Mouse (Mus musculus) CH12.LX (cell line): Measurements from ENCODE around the gene Iqschfp. TPM values are rescaled to one million over a fixed set of nuclear protein-coding genes. Genes with fewer than 3 reads are reported as not detected.

Source experiments
- DNase-seq: peaks from one replicate; pipeline ENCODE4 v3.0.0-alpha.2; 2013; ENCODE audit errors: extremely low read depth
- H3K27ac ChIP-seq: 2 replicates; pipeline ENCODE4 v1.5.1; 2012; ENCODE audit warnings: low read depth, mild to moderate bottlenecking, control low read depth, moderate library complexity; ENCODE audit not compliant: insufficient read depth
- H3K27me3 ChIP-seq: replicated peaks from 2 replicates; pipeline ENCODE3; 2012; ENCODE audit warnings: inconsistent platforms
- H3K36me3 ChIP-seq, 2 experiments: replicated peaks in 1 of 2; 2 replicates each; pipeline versions ENCODE3 to v1.6.1; 2012; ENCODE audit warnings: inconsistent platforms in 1 of 2, low read length in 1 of 2, mild to moderate bottlenecking in 1 of 2, mixed read lengths in 1 of 2, moderate library complexity in 1 of 2; ENCODE audit not compliant: control insufficient read depth in 1 of 2, insufficient read depth in 1 of 2
- H3K4me1 ChIP-seq, 2 experiments: 2 replicates each; pipeline ENCODE4 v1.6.1; 2012; ENCODE audit warnings: inconsistent platforms in 1 of 2, moderate library complexity in 1 of 2; ENCODE audit not compliant: insufficient read depth in 2 of 2, control insufficient read depth in 1 of 2
- H3K4me2 ChIP-seq: 2 replicates; pipeline ENCODE4 v1.6.1; 2012; ENCODE audit warnings: low read depth, mild to moderate bottlenecking, control low read depth; ENCODE audit not compliant: poor library complexity, insufficient read depth, severe bottlenecking
- H3K4me3 ChIP-seq, 3 experiments: fragments of 150-350 bp in 1 of 3; sonication (generic) in 1 of 3; replicated peaks in 1 of 3; 2 replicates each; pipeline versions ENCODE3 to v1.5.1; 2011 to 2012; ENCODE audit warnings: low read depth in 2 of 3, low read length in 2 of 3, mild to moderate bottlenecking in 2 of 3, moderate library complexity in 2 of 3, control low read depth in 1 of 3, improper control_type of control experiment in 1 of 3, inconsistent platforms in 1 of 3, mixed read lengths in 1 of 3; ENCODE audit not compliant: poor library complexity in 1 of 3
- H3K79me2 ChIP-seq: replicated peaks from 2 replicates; pipeline ENCODE4 v1.6.1; 2012; ENCODE audit warnings: mild to moderate bottlenecking, moderate library complexity; ENCODE audit not compliant: control insufficient read depth, poor library complexity, insufficient read depth, severe bottlenecking; ENCODE audit errors: extremely low read depth
- H3K9ac ChIP-seq: 2 replicates; pipeline ENCODE4 v1.6.1; 2012; ENCODE audit warnings: low read depth, mild to moderate bottlenecking, control low read depth, moderate library complexity; ENCODE audit not compliant: insufficient read depth
- H3K9me3 ChIP-seq: replicated peaks from 2 replicates; pipeline ENCODE3; 2012; ENCODE audit warnings: low read length, inconsistent platforms, mixed read lengths
- BHLHE40 ChIP-seq: IDR thresholded peaks from 2 replicates; pipeline ENCODE4 v1.6.1; 2011; ENCODE audit warnings: mild to moderate bottlenecking, low read depth, low read length, improper control_type of control experiment
- CHD1 ChIP-seq: IDR thresholded peaks from 2 replicates; pipeline ENCODE4 v1.6.1; 2012; ENCODE audit warnings: low read depth, low read length, improper control_type of control experiment, inconsistent platforms
- CTCF ChIP-seq, 2 experiments: IDR thresholded peaks in 1 of 2; conservative IDR thresholded peaks in 1 of 2; 2 replicates each; pipeline ENCODE4 v1.5.1; 2011 to 2012; ENCODE audit warnings: low read depth in 2 of 2, low read length in 2 of 2, improper control_type of control experiment in 1 of 2, inconsistent platforms in 1 of 2, mild to moderate bottlenecking in 1 of 2, moderate library complexity in 1 of 2
- ELF1 ChIP-seq: IDR thresholded peaks from 2 replicates; pipeline ENCODE4 v1.6.1; 2014; ENCODE audit warnings: low read depth, mild to moderate bottlenecking, inconsistent platforms, low read length, improper control_type of control experiment
- EP300 ChIP-seq: IDR thresholded peaks from 2 replicates; pipeline ENCODE4 v1.6.1; 2011; ENCODE audit warnings: low read length, improper control_type of control experiment
- ETS1 ChIP-seq: conservative IDR thresholded peaks from 2 replicates; pipeline ENCODE4 v1.6.1; 2012; ENCODE audit warnings: low read depth, mild to moderate bottlenecking, inconsistent platforms, low read length, improper control_type of control experiment, moderate library complexity
- GABPA ChIP-seq: IDR thresholded peaks from 2 replicates; pipeline ENCODE4 v1.6.1; 2012; ENCODE audit warnings: low read depth, low read length, improper control_type of control experiment, inconsistent platforms; ENCODE audit not compliant: insufficient replicate concordance
- HCFC1 ChIP-seq: IDR thresholded peaks from 2 replicates; pipeline ENCODE4 v1.6.1; 2012; ENCODE audit warnings: low read depth, mild to moderate bottlenecking, inconsistent platforms, low read length, improper control_type of control experiment
- JUN ChIP-seq: IDR thresholded peaks from 2 replicates; pipeline ENCODE4 v1.6.1; 2011; ENCODE audit warnings: low read depth, mild to moderate bottlenecking, low read length, improper control_type of control experiment, moderate library complexity; ENCODE audit not compliant: insufficient read depth
- JUND ChIP-seq: conservative IDR thresholded peaks from 2 replicates; pipeline ENCODE4 v1.6.1; 2011; ENCODE audit warnings: low read depth, low read length, improper control_type of control experiment
- KAT2A ChIP-seq: IDR thresholded peaks from 2 replicates; pipeline ENCODE4 v1.6.1; 2012; ENCODE audit warnings: low read length, improper control_type of control experiment, inconsistent platforms; ENCODE audit not compliant: insufficient replicate concordance
- MAX ChIP-seq: IDR thresholded peaks from 2 replicates; pipeline ENCODE4 v1.6.1; 2011; ENCODE audit warnings: low read length, improper control_type of control experiment
- MAZ ChIP-seq: IDR thresholded peaks from 2 replicates; pipeline ENCODE4 v1.6.1; 2012; ENCODE audit warnings: low read depth, mild to moderate bottlenecking, inconsistent platforms, low read length, improper control_type of control experiment, moderate library complexity
- MEF2A ChIP-seq: IDR thresholded peaks from 2 replicates; pipeline ENCODE4 v1.6.1; 2014; ENCODE audit warnings: low read depth, mild to moderate bottlenecking, inconsistent platforms, low read length, improper control_type of control experiment, borderline replicate concordance
- MYC ChIP-seq: IDR thresholded peaks from 2 replicates; pipeline ENCODE4 v1.6.1; 2011; ENCODE audit warnings: low read depth, mild to moderate bottlenecking, improper control_type of control experiment, low read length
- NRF1 ChIP-seq: IDR thresholded peaks from 2 replicates; pipeline ENCODE4 v1.6.1; 2014; ENCODE audit warnings: low read depth, mild to moderate bottlenecking, inconsistent platforms, low read length, improper control_type of control experiment, moderate library complexity
- PAX5 ChIP-seq: IDR thresholded peaks from 2 replicates; pipeline ENCODE4 v1.6.1; 2012; ENCODE audit warnings: low read length, inconsistent platforms, mixed read lengths
- POLR2AphosphoS2 ChIP-seq: IDR thresholded peaks from 2 replicates; pipeline ENCODE4 v1.6.1; 2011; ENCODE audit warnings: low read depth, low read length, improper control_type of control experiment
- RAD21 ChIP-seq: IDR thresholded peaks from 2 replicates; pipeline ENCODE4 v1.6.1; 2011; ENCODE audit warnings: low read depth, mild to moderate bottlenecking, low read length, improper control_type of control experiment, moderate library complexity
- SIN3A ChIP-seq: IDR thresholded peaks from 2 replicates; pipeline ENCODE4 v1.6.1; 2012; ENCODE audit warnings: low read length, improper control_type of control experiment, inconsistent platforms
- USF1 ChIP-seq: IDR thresholded peaks from 2 replicates; pipeline ENCODE4 v1.6.1; 2014; ENCODE audit warnings: low read depth, mild to moderate bottlenecking, inconsistent platforms, low read length, improper control_type of control experiment
- ZC3H11A ChIP-seq: IDR thresholded peaks from 2 replicates; pipeline ENCODE4 v1.6.1; 2012; ENCODE audit warnings: low read depth, mild to moderate bottlenecking, inconsistent platforms, low read length, improper control_type of control experiment
- ZMIZ1 ChIP-seq: IDR thresholded peaks from 2 replicates; pipeline ENCODE4 v1.6.1; 2012; ENCODE audit warnings: low read depth, mild to moderate bottlenecking, inconsistent platforms, low read length, improper control_type of control experiment
- ZNF384 ChIP-seq: IDR thresholded peaks from 2 replicates; pipeline ENCODE4 v1.6.1; 2012; ENCODE audit warnings: low read depth, low read length, improper control_type of control experiment, inconsistent platforms
- dilution Hi-C: fragments of 300-500 bp; cut with MboI; formaldehyde crosslinking; loops from 2 replicates; pipeline ENCODE4 v1.14.3; 2020; ENCODE audit warnings: low sequenced_read_pairs; ENCODE audit not compliant: extremely low pct_unique_long_range_greater_than_20kb, extremely low pct_ligation_motif_present
- in situ Hi-C: fragments of 300-500 bp; cut with MboI; formaldehyde crosslinking; loops from 3 replicates; pipeline ENCODE4 v1.14.3; 2019; ENCODE audit warnings: low sequenced_read_pairs, low pct_ligation_motif_present, low pct_unique_long_range_greater_than_20kb, mixed read lengths
- polyA plus RNA-seq: library from polyadenylated mRNA; unstranded; fragments of >175 nt; gene quantifications from 2 replicates; pipeline ENCODE4 v1.2.1, GENCODE M21; 2012; ENCODE audit warnings: low read depth; ENCODE audit not compliant: insufficient read length
- total RNA-seq, 2 experiments: library from RNA; depleted of rRNA; stranded (reverse); fragments of 300-350 nt in 1 of 2; fragments of >200 nt in 1 of 2; gene quantifications; 2 replicates each; pipeline ENCODE4 v1.2.3; 2012 to 2014

Gene Iqschfp
- total and polyA plus RNA-seq, 3 experiments, result 0.13 to 0.25 TPM; not detected in 1

DNA sequence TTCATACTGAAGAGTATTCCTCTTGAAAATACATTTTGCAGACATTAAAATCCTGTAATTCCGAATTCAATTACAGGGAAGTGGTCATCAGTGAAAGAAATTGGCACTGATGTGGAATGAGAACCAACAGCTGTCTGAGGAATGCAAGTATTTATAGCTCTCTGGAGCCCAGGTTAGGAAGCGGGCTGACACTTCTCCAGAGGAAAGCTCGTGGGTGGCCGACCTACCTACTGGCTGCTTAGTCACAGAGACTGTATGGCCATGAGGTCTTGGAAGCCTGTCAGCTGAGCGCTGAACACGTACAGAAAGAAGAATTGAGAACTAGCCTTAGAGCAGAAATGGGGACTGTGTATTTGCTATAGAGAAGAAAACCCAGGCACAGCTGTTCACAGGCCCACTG is 718.0 kb downstream of the Iqschfp start:
- Histone ChIP-seq H3K4me1 (no peaks in the 10 kb centered on the region; a peak in 2 of 4 replicates), H3K4me2 (no peak overlapping the region), H3K9me3 (no peaks in the 10 kb centered on the region), H3K36me3 (no peaks in the 10 kb centered on the region), H3K9ac (no peak overlapping the region), H3K27ac (no peak overlapping the region), H3K27me3 (no peaks in the 10 kb centered on the region), H3K4me3 (no peak overlapping the region), H3K79me2 (no peaks in the 10 kb centered on the region)
- dilution Hi-C loops (no loop called here), in situ Hi-C loops (loop anchor here (10.0 kb wide), 1 partner anchor 105 kb away; no protein-coding TSS in a partner anchor)
- TF ChIP-seq JUN (no peak), ZMIZ1 (no peak), ELF1 (no peak), JUND (no peak), MAX (no peak), RAD21 (no peak), SIN3A (no peak), NRF1 (no peak), USF1 (no peak), ZC3H11A (no peak), ETS1 (no peak), MEF2A (no peak), PAX5 (no peak), EP300 (no peak), CTCF (conservative IDR thresholded peaks at IDR 0.05 in 1 of 2, IDR thresholded peaks at IDR 0.05 in 1 of 2; ENCODE audit: low read depth in 2 of 2, low read length in 2 of 2) (no peak), KAT2A (no peak)
- no peak for DNase-seq

GRCm38 (mm10) chr3:68610598-68611261 is 718.7 kb downstream of the Iqschfp start:
- TF ChIP-seq MAZ (no peak), CTCF (conservative IDR thresholded peaks at IDR 0.05 in 1 of 2, IDR thresholded peaks at IDR 0.05 in 1 of 2; ENCODE audit: low read depth in 2 of 2, low read length in 2 of 2) (no peak), HCFC1 (no peak), NRF1 (no peak), GABPA (no peak), ZC3H11A (no peak), USF1 (no peak), ZMIZ1 (no peak), MYC (no peak), JUND (no peak), ELF1 (no peak), ZNF384 (no peak), BHLHE40 (no peak), PAX5 (no peak), CHD1 (no peak), RAD21 (no peak), SIN3A (no peak), POLR2AphosphoS2 (no peak)
- in situ Hi-C loops, result loop anchor here (10.0 kb wide), 1 partner anchor 104 kb away; no protein-coding TSS in a partner anchor
- dilution Hi-C loops, result no loop called here
- no peak overlapping the region for H3K4me2 ChIP-seq
- H3K27ac ChIP-seq, result no peak overlapping the region
- H3K79me2 ChIP-seq, result no peaks in the 10 kb centered on the region
- no peak overlapping the region for H3K4me3 ChIP-seq
- peaks cover 0 to 6% of the 10 kb centered on the region in 2 experiments; a peak in 2 of 4 replicates for H3K4me1 ChIP-seq
- H3K9me3 ChIP-seq, result no peaks in the 10 kb centered on the region
- no peaks in the 10 kb centered on the region for H3K27me3 ChIP-seq
- no peaks in the 10 kb centered on the region for H3K36me3 ChIP-seq
- no peak overlapping the region for H3K9ac ChIP-seq
- no peak for DNase-seq
